Mouse (Mus musculus) limb, embryonic 10.5 days (tissue): ENCODE measurements around the gene Kcnab2. TPM values are rescaled to one million over a fixed set of nuclear protein-coding genes. Genes with fewer than 3 reads are reported as not detected.

Experiments
- DNase-seq: peaks from one replicate; pipeline ENCODE4 v3.0.0-alpha.2; 2017; ENCODE audit warnings: low spot score
- H3K27ac ChIP-seq: fragments of 300-500 bp; sonication (generic); 2 replicates; pipeline ENCODE4 v1.5.1; 2016; ENCODE audit warnings: mild to moderate bottlenecking
- H3K27me3 ChIP-seq: fragments of 300-500 bp; sonication (generic); 2 replicates; pipeline ENCODE4 v1.6.1; 2016; ENCODE audit warnings: low read depth, mild to moderate bottlenecking; ENCODE audit not compliant: poor library complexity, severe bottlenecking
- H3K36me3 ChIP-seq: fragments of 300-500 bp; sonication (generic); 2 replicates; pipeline ENCODE4 v1.6.1; 2016; ENCODE audit warnings: mild to moderate bottlenecking, moderate library complexity
- H3K4me1 ChIP-seq: fragments of 300-500 bp; sonication (generic); 2 replicates; pipeline ENCODE4 v1.6.1; 2016
- H3K4me3 ChIP-seq: fragments of 300-500 bp; sonication (generic); 2 replicates; pipeline ENCODE4 v1.5.1; 2016; ENCODE audit warnings: mild to moderate bottlenecking, moderate library complexity
- H3K9me3 ChIP-seq: fragments of 300-500 bp; sonication (generic); replicated peaks from 2 replicates; pipeline ENCODE4 v1.6.1; 2016; ENCODE audit warnings: mild to moderate bottlenecking
- WGBS: fragments of 180-500 bp; shearing (Covaris S2); methylation state at CpG from one replicate; pipeline ENCODE4 v1.1.7; 2016; 5-methylcytosine and 5-hydroxymethylcytosine counted together
- polyA plus RNA-seq: library from polyadenylated mRNA; unstranded; fragments of >200 nt; fragmentation: Nextera tagmentation; extraction: Ambion mirVana; gene quantifications from 2 replicates; pipeline ENCODE4 v1.2.1, GENCODE M21; 2016

Gene Kcnab2
- polyA plus RNA-seq, 1 experiment from 2014 or later = 5.2 TPM

DNA sequence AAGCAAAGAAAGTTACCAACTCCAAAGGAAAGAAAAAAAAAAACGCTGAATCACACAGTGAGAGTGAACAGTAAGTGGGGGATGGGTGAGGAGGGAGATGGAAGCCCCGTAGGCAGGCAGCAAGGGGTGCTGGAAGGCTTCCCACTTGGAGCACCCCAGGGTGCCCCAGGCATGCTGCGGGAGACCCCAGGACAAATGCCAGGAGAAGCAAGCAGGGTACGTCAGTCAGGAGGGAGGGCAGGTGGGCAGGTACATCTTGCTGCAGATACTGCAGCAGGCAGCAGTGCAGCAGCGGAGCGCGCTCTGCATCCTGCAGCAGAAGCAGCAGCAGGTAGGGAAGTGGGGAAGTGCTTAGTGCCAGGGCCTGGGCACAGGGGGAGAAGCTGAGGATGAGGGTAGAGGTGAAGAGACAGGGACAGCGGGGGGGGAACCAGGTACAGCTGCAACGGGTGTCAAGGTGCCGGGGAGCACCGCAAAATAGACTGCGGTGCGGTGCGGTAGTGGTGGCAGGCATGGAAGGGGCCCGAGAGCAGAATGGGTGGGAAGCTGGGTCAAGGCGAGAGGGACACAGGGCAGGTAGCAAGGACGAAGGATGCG lies 1.1 kb downstream of the Kcnab2 start, which contains the start of gene Nphp4:
Nphp4 (plus strand) TSS at position 280 of the 597 bp plus-strand sequence.
- no peak for DNase-seq
- Histone ChIP-seq H3K27ac (peak within 1 kb of the TSS; percentile 98), H3K9me3 (peaks cover 2% of the 10 kb centered on the region; the same call in 1 of the 2 replicates), H3K4me3 (peak within 1 kb of the TSS; percentile 75), H3K36me3 (no peaks in the 10 kb centered on the region), H3K4me1 (peaks cover 22% of the 10 kb centered on the region), H3K27me3 (peaks cover 35% of the 10 kb centered on the region)
- 4% methylated on average over 18 of the region's 18 CpGs for WGBS

DNA sequence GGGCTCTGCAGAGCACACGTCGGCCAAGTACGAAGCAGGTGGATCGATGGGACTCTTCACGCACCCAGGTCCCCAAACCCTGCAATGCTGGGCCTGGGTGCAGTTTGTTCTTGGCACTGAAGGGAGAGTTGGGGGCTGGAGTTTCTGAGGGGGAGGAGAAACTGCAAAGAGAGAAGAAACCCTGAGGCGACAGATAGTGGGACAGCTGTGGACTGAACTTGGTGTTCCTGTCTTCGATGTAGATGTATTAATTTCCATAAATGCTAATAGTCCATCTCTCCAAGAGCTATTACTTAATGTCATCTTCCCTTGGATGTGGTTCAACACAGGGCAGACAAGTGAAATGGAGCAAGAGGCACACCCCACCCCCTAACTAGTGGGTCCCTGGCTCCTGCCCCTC lies 1.7 kb downstream of the Kcnab2 start:
- no peak overlapping the region for H3K4me3 ChIP-seq
- 83% methylated on average over 7 of the region's 7 CpGs for WGBS

DNA sequence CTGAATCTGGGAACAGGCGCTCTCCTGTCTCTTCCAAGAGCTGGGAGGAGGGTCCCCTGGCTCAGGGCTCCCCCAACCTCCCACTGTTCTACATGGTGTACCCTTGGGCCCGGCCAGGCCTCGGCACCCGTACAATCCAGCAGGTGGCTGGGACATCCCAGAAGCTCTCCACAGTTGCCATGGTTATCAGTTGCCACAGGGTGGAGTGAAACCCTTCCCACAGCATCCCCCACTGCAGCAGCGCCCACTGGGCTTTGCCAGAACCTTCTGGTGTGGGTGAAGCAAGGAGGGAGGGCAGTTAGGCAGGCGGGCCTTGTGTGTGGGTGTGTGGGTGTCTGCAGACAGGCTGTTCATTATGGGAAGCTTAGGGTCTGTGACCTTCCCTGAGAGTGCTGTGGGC lies 9.7 kb downstream of the Kcnab2 start:
- DNase-seq = no peak
- Histone ChIP-seq H3K4me1 (peaks cover 7% of the 10 kb centered on the region; the same call in 1 of the 2 replicates), H3K36me3 (no peaks in the 10 kb centered on the region), H3K27ac (no peak overlapping the region), H3K27me3 (no peaks in the 10 kb centered on the region), H3K4me3 (no peak overlapping the region), H3K9me3 (peaks cover 2% of the 10 kb centered on the region; the same call in 1 of the 2 replicates)
- 88% methylated on average over 6 of the region's 6 CpGs for WGBS

More for the DNA sequence above, 1.7 kb downstream of the Kcnab2 start:
- Histone ChIP-seq H3K27ac (no peak overlapping the region), H3K36me3 (no peaks in the 10 kb centered on the region), H3K4me1 (peaks cover 22% of the 10 kb centered on the region), H3K27me3 (peaks cover 35% of the 10 kb centered on the region), H3K9me3 (peaks cover 2% of the 10 kb centered on the region; the same call in 1 of the 2 replicates)
- no peak for DNase-seq

DNA sequence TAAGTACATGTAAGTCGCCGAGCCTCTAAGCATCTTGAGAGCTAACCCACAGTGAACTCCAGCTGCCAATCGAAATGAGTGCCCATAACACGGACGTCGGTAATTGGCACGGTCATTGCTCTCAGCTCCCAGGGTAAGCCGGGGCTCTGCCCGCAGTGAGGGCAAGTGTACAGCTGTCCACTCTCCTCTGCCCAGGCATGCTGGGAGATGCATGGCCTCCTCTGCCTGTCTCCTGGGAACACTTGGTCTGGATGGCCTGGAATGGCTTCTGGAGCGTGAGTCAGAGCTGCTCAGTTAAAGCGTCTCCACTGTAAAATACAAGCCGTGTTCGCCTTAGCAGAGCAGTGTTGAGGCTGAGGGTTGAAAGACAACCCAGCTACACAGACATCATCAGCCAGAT lies 11.1 kb downstream of the Kcnab2 start:
- 0 out of 2 replicates have a peak, but pooled peaks cover under 1% of the 10 kb centered on the region for H3K9me3 ChIP-seq
- DNase-seq = no peak
- H3K4me1 ChIP-seq = peaks cover 7% of the 10 kb centered on the region; the same call in 1 of the 2 replicates
- 89% methylated on average over 13 of the region's 13 CpGs for WGBS
- H3K27ac ChIP-seq = no peak overlapping the region
- H3K27me3 ChIP-seq = no peaks in the 10 kb centered on the region
- H3K4me3 ChIP-seq = no peak overlapping the region
- H3K36me3 ChIP-seq = no peaks in the 10 kb centered on the region

DNA sequence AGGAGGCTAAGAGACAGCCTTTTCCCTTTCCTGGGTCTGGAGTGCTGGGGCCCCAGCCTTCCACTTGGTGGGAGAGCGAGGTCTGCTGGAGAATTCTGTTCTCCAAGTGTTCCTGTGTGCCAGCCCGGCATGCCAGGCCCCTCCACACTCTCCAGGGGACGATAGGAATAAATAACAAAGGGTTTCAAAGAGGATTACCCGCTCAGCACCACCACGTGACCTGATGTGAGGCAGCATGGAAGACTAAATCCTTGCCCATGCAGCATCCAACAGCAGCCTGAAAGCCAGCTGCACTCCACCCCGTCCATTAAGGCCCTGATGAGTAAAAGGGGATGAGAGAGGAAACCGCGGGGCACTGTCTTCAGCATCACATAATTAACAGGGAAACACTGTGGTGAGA lies 12.6 kb downstream of the Kcnab2 start:
- H3K27ac ChIP-seq = no peak overlapping the region
- peaks cover 7% of the 10 kb centered on the region; the same call in 1 of the 2 replicates for H3K4me1 ChIP-seq
- H3K9me3 ChIP-seq = no peaks in the 10 kb centered on the region
- WGBS = 36% methylated on average over 8 of the region's 8 CpGs
- DNase-seq = no peak
- no peaks in the 10 kb centered on the region for H3K36me3 ChIP-seq
- no peak overlapping the region for H3K4me3 ChIP-seq
- H3K27me3 ChIP-seq = no peaks in the 10 kb centered on the region

DNA sequence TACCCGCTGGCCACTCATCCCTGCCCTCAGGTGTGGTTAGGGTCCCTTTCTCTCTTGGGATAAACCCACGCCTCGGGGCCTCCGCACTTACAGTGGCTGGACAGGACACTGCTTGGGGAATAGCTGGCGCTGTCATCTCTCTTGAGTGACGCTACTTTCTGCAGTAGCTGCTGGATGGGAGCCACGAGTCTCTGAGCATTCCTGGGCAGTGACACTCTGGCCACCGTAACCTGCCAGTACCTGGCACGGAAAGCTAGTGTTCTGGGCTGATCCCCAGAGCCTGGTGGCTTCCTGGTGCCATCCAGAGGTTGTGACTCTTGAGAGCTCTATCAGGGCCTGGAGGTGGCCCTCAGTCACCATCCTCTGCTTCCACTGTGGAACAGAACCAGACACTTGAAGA lies 14.5 kb downstream of the Kcnab2 start:
- H3K27me3 ChIP-seq = no peaks in the 10 kb centered on the region
- DNase-seq = no peak
- H3K4me1 ChIP-seq = peaks cover 7% of the 10 kb centered on the region; the same call in 1 of the 2 replicates
- WGBS = 90% methylated on average over 9 of the region's 9 CpGs
- no peaks in the 10 kb centered on the region for H3K36me3 ChIP-seq
- no peak overlapping the region for H3K27ac ChIP-seq
- no peaks in the 10 kb centered on the region for H3K9me3 ChIP-seq
- no peak overlapping the region for H3K4me3 ChIP-seq

DNA sequence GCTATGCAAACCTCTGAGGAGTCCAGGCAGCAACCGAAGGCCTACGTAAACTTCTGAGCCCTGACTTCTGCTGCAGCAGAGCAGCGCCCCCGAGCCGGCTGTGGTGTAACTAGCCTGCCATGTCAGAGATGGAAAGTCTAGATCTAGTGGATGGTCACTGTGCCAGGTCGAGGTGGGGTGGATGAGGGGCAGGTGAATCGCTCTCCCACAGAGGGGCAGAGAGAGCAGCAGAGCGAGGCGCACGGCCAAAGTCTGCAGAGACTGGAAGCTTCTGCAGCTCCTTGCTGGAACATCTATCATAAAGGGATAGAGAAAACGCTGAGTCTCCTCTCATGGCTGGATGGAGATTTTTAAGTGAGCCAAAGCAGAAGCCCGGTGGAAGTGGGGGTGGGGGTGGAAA lies 15.2 kb downstream of the Kcnab2 start:
- Histone ChIP-seq H3K4me3 (no peak overlapping the region), H3K36me3 (no peaks in the 10 kb centered on the region)

DNA sequence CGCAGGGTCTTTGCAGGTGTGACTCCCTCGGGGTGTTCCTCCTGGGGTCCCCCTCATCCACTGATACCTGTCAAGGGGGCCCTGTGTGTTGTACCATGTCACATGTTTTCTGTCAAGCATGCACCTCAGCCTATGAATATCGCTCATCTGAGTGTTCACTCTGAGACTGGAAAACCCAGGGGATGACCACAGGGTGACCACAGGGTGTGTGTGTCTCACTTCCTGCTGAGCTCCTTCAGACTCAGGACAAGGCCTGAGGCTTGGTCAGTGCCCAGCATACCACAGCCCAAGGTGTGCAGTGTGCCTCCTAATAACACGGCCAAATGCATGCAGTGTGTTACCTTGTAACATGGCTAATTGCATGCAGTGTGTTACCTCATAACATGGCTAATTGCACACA lies 20.0 kb downstream of the Kcnab2 start:
- no peak for DNase-seq
- no peaks in the 10 kb centered on the region for H3K9me3 ChIP-seq
- 91% methylated on average over 4 of the region's 4 CpGs for WGBS

More for the DNA sequence above, 15.2 kb downstream of the Kcnab2 start:
- 89% methylated on average over 12 of the region's 12 CpGs for WGBS
- Histone ChIP-seq H3K27me3 (no peaks in the 10 kb centered on the region), H3K9me3 (no peaks in the 10 kb centered on the region), H3K4me1 (peaks cover 7% of the 10 kb centered on the region; the same call in 1 of the 2 replicates), H3K27ac (no peak overlapping the region)
- no peak for DNase-seq

DNA sequence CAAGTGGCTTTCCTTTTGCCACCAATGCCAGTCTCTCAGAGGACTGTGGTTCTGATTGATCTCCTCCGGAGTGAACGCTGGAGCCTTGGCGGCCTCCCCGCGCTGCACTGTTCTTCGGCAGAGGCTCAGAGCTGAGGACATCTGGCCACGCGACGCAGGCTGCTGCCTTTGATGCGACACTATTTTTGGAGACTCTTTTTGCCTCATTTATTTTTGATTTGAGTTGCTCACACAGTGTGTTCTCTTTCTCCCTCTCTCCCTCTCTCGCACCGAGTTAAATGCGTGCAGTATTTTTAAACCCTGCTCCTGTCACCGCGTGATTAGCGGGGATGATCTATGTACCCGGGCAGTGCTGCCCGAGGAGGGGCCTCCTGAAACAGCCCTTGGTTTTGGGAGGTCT lies 21.1 kb downstream of the Kcnab2 start:
- H3K27ac ChIP-seq = no peak overlapping the region
- no peaks in the 10 kb centered on the region for H3K36me3 ChIP-seq
- no peaks in the 10 kb centered on the region for H3K9me3 ChIP-seq
- DNase-seq = no peak
- WGBS = 82% methylated on average over 18 of the region's 18 CpGs
- no peaks in the 10 kb centered on the region for H3K27me3 ChIP-seq
- H3K4me3 ChIP-seq = no peak overlapping the region
- peaks cover 10% of the 10 kb centered on the region for H3K4me1 ChIP-seq

More for the DNA sequence above, 20.0 kb downstream of the Kcnab2 start:
- Histone ChIP-seq H3K27me3 (no peaks in the 10 kb centered on the region), H3K4me3 (no peak overlapping the region), H3K27ac (no peak overlapping the region), H3K36me3 (no peaks in the 10 kb centered on the region), H3K4me1 (peaks cover 10% of the 10 kb centered on the region)

DNA sequence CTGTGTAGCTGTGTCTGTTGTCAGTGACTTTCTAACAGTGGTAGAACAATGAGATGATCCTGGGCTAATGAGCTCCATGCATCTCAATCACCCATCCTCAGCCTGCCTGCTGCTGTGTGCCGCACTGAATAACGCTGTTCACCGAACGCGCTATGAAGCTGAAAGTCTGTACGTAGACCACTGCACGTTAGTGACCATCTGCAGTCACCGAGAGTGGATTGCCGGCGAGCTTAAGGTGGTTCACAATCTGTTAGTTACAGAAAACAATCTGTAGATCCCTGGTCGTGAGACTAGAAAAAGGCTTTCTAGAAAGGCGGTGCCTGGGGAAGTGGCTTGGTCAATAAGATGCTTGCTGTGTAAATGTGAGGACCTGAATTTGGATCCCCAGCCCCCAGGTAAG lies 23.5 kb downstream of the Kcnab2 start:
- 96% methylated on average over 12 of the region's 12 CpGs for WGBS
- Histone ChIP-seq H3K9me3 (no peaks in the 10 kb centered on the region), H3K36me3 (no peaks in the 10 kb centered on the region), H3K4me1 (peaks cover 10% of the 10 kb centered on the region), H3K27ac (no peak overlapping the region), H3K27me3 (no peaks in the 10 kb centered on the region), H3K4me3 (no peak overlapping the region)
- no peak for DNase-seq

DNA sequence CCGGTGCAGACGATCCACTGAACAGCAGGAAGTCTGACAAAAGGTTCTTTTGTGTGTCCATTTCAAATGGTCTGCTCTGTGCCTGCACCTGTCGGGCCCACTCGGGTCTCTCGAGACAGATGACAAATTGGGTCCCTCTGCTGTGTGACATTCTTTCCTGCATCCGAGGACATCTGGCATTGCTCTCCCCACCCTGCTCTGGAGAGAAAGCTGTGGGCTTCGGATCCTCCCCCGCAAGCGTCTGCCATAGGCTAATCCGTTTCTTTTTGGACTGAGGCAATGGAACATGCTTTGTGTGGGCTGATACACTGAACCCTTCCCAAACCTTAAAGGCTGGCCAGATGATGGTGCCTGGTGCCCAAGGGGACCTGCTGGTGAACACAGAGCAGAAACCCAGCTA lies 24.6 kb downstream of the Kcnab2 start:
- DNase-seq = no peak
- Histone ChIP-seq H3K4me3 (no peak overlapping the region), H3K36me3 (no peaks in the 10 kb centered on the region), H3K4me1 (peaks cover 10% of the 10 kb centered on the region), H3K9me3 (no peaks in the 10 kb centered on the region), H3K27ac (no peak overlapping the region), H3K27me3 (no peaks in the 10 kb centered on the region)
- 75% methylated on average over 10 of the region's 10 CpGs for WGBS

DNA sequence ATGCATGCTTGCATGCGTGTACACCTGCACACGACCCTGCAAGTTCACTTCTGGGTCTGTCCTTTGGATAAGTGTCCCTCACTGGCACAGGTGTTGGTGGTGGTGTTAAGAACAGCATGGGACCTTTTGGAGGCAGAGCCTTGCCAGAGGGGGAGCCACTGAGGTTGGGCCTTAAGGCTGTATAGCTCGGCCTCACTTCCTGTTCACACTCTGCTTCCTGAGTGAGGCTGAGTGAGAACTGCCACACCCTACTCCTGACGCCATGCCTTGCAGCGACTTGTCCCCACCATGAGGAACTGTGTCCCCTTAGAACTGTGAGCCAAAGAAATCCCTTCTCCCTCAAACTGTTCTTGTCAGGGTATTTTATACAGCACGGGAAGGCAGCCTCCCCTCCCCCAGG lies 26.3 kb downstream of the Kcnab2 start:
- Histone ChIP-seq H3K9me3 (no peaks in the 10 kb centered on the region), H3K36me3 (no peaks in the 10 kb centered on the region), H3K27ac (no peak overlapping the region), H3K27me3 (no peaks in the 10 kb centered on the region), H3K4me3 (no peak overlapping the region), H3K4me1 (peaks cover 3% of the 10 kb centered on the region)
- 79% methylated on average over 6 of the region's 6 CpGs for WGBS
- DNase-seq = no peak

DNA sequence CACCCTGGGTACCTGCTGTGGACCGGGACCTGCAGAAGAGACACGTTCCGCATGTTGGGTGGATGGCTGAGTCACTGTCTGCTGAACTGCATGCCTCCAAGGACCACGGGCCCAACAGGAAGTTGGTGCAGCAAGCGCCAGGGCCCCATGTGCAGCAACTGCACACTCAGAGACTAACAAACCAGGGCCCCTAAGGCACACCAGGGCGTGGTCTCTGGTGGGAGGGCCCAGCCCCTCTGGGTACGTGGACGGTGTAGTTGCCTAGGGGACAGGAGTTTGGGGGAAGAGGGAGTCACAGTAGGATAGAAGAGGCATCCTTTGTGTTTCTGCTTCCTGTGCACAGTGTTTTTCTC lies 29.0 kb downstream of the Kcnab2 start:
- WGBS = 76% methylated on average over 8 of the region's 8 CpGs

More for the DNA sequence above, 29.0 kb downstream of the Kcnab2 start:
- Histone ChIP-seq H3K4me1 (no peaks in the 10 kb centered on the region; the same call in 1 of the 2 replicates), H3K9me3 (no peaks in the 10 kb centered on the region), H3K27me3 (no peaks in the 10 kb centered on the region), H3K36me3 (no peaks in the 10 kb centered on the region), H3K4me3 (no peak overlapping the region), H3K27ac (no peak overlapping the region)
- DNase-seq = no peak
